Mouse (Mus musculus) midbrain, embryonic 11.5 days (tissue): ENCODE results near the gene Eln. TPM values are rescaled to one million over a fixed set of nuclear protein-coding genes. Genes with fewer than 3 reads are reported as not detected.

ENCODE experiments used
- ATAC-seq: fragments of 200-750 bp; cut with Nextera tagmentation; 2 replicates; pipeline ENCODE4 v1.8.0; 2017; ENCODE audit warnings: moderate TSS enrichment, moderate library complexity; ENCODE audit not compliant: low FRiP score
- DNase-seq: peaks from one replicate; pipeline ENCODE4 v3.0.0; 2015; ENCODE audit warnings: low spot score; ENCODE audit errors: missing footprints
- H3K27ac ChIP-seq: fragments of 300-500 bp; sonication (generic); 2 replicates; pipeline ENCODE4 v1.5.1; 2014; ENCODE audit warnings: low read depth, low read length
- H3K27me3 ChIP-seq: fragments of 300-500 bp; sonication (generic); 2 replicates; pipeline ENCODE4 v1.6.1; 2014; ENCODE audit warnings: mild to moderate bottlenecking, low read length, moderate library complexity, mixed read lengths; ENCODE audit not compliant: control insufficient read depth, insufficient read depth
- H3K36me3 ChIP-seq: fragments of 300-500 bp; sonication (generic); 2 replicates; pipeline ENCODE4 v1.6.1; 2014; ENCODE audit warnings: mild to moderate bottlenecking, low read length, moderate library complexity, mixed read lengths; ENCODE audit not compliant: control insufficient read depth, insufficient read depth
- H3K4me1 ChIP-seq: fragments of 300-500 bp; sonication (generic); 2 replicates; pipeline ENCODE4 v1.6.1; 2014; ENCODE audit warnings: low read length; ENCODE audit not compliant: control insufficient read depth, insufficient read depth
- H3K4me2 ChIP-seq: fragments of 300-500 bp; sonication (generic); 2 replicates; pipeline ENCODE4 v1.6.1; 2014; ENCODE audit warnings: mild to moderate bottlenecking, moderate library complexity
- H3K4me3 ChIP-seq: fragments of 300-500 bp; sonication (generic); 2 replicates; pipeline ENCODE4 v1.5.1; 2014; ENCODE audit warnings: low read depth, low read length
- H3K9ac ChIP-seq: fragments of 300-500 bp; sonication (generic); 2 replicates; pipeline ENCODE4 v1.6.1; 2014; ENCODE audit warnings: low read length
- H3K9me3 ChIP-seq: fragments of 300-500 bp; sonication (generic); 2 replicates; pipeline ENCODE4 v1.6.1; 2016; ENCODE audit warnings: low read length; ENCODE audit not compliant: control insufficient read depth
- WGBS: fragments of 180-500 bp; shearing (Covaris S2); extraction: QIAGEN DNeasy Blood & Tissue Kit; methylation state at CpG from one replicate; pipeline ENCODE4 v1.1.7; 2014; 5-methylcytosine and 5-hydroxymethylcytosine counted together
- polyA plus RNA-seq: library from polyadenylated mRNA; unstranded; fragments of >200 nt; fragmentation: Nextera tagmentation; extraction: Ambion mirVana; gene quantifications from 2 replicates; pipeline ENCODE4 v1.2.1, GENCODE M21; 2014

Eln gene
- polyA plus RNA-seq, 1 experiment from 2014 or later, result 2.0 TPM

DNA sequence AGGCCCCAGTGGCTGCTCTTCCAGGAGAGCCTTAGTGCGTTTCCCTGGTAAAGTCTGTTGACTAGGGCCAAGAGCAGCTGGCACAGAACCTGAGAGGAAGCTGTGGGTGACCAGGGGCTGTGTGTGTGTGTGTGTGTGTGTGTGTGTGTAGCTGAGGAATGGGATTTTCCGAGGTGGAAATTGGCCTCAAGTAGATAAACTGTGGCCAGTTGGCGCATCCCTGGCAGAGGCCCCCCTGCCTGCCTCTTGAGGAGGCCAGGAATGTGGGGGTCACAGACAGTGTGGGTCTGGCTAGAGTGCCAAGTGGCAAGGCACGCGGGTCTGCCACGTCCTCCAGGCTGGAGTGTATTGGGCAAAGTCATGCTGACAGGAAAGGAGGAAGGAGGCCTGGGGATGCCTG, 37.8 kb downstream of the Eln start:
- Histone ChIP-seq H3K4me2 (no peak overlapping the region), H3K9me3 (no peaks in the 10 kb centered on the region), H3K9ac (no peak overlapping the region), H3K4me3 (no peak overlapping the region), H3K4me1 (no peaks in the 10 kb centered on the region), H3K27ac (no peak overlapping the region), H3K27me3 (no peaks in the 10 kb centered on the region), H3K36me3 (no peaks in the 10 kb centered on the region)
- ATAC-seq (no peak), DNase-seq (no peak)
- 76% methylated on average over 6 of the region's 6 CpGs for WGBS

- no peak overlapping the region for H3K4me2 ChIP-seq
- H3K9me3 ChIP-seq, result no peaks in the 10 kb centered on the region
- H3K27ac ChIP-seq, result no peak overlapping the region
- no peaks in the 10 kb centered on the region for H3K36me3 ChIP-seq
- DNase-seq (peak; percentile 97), ATAC-seq (peak; percentile 76; the same call in 1 of the 2 replicates)
- H3K9ac ChIP-seq, result no peak overlapping the region
- H3K4me1 ChIP-seq, result no peaks in the 10 kb centered on the region
- H3K27me3 ChIP-seq, result no peaks in the 10 kb centered on the region
- no peak overlapping the region for H3K4me3 ChIP-seq
Measured at GRCm38 (mm10) chr5:134704157-134704556, 43.0 kb downstream of the Eln start.

- Histone ChIP-seq H3K27me3 (no peaks in the 10 kb centered on the region), H3K4me1 (no peaks in the 10 kb centered on the region), H3K27ac (no peak overlapping the region), H3K4me2 (no peak overlapping the region), H3K9ac (no peak overlapping the region), H3K36me3 (no peaks in the 10 kb centered on the region), H3K4me3 (no peak overlapping the region), H3K9me3 (no peaks in the 10 kb centered on the region)
- WGBS, result 80% methylated on average over 2 of the region's 2 CpGs
- peak; percentile 67 for DNase-seq
- no peak for ATAC-seq
Measured at GRCm38 (mm10) chr5:134695539-134695938, 51.6 kb downstream of the Eln start.

DNA sequence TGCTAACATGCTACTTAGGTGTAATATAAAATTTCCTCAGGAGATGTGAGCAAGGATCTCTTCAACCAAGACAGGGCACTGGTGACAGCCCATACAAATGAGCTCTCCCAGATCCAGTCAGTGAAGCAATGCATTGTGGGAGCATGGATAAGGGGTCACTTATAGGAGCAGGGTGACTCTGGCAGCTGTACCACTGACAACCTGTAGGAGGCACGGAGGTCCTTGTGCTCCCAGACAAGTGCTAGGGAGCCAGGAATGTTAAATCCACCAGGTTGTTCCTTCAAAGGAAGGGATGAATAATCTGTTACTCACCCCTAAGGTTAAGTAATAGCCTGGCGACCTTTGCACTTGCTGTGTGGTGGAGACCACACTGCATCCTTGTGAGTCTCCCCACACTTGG, 52.0 kb downstream of the Eln start:
- Histone ChIP-seq H3K4me3 (no peak overlapping the region), H3K9ac (no peak overlapping the region), H3K27ac (no peak overlapping the region), H3K27me3 (no peaks in the 10 kb centered on the region), H3K36me3 (no peaks in the 10 kb centered on the region), H3K4me2 (no peak overlapping the region), H3K9me3 (no peaks in the 10 kb centered on the region), H3K4me1 (no peaks in the 10 kb centered on the region)
- ATAC-seq (no peak), DNase-seq (peak; percentile 77)
- WGBS, result 15% methylated on average over 2 of the region's 2 CpGs

DNA sequence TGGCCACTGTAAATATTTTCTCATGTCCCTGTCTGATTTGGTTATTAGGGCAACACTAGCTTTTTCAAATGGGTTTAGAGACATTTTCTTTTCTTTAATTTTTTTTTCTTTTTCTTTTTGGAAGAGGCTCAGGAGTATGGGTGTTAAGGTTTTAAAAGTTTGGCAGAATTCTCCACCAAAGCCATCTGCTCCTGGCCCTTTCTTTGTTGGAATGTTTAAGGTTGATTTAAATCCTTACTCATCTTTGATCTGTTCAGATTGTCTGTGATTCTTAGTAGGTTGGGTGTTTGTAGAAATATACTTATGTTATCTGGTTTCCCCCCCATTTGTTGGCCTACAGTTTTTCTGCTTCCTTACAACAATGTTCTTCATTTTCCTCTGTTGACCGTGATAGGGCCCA, 54.4 kb downstream of the Eln start:
- H3K27me3 ChIP-seq, result no peaks in the 10 kb centered on the region
- H3K4me1 ChIP-seq, result peaks cover 1% of the 10 kb centered on the region
- H3K27ac ChIP-seq, result no peak overlapping the region
- no peak overlapping the region for H3K9ac ChIP-seq
- no peak for DNase-seq
- no peaks in the 10 kb centered on the region for H3K9me3 ChIP-seq
- no peak overlapping the region for H3K4me2 ChIP-seq
- no peaks in the 10 kb centered on the region for H3K36me3 ChIP-seq
- no peak overlapping the region for H3K4me3 ChIP-seq
- WGBS, result 92% methylated on average over 1 of the region's 1 CpGs
- no peak for ATAC-seq

DNA sequence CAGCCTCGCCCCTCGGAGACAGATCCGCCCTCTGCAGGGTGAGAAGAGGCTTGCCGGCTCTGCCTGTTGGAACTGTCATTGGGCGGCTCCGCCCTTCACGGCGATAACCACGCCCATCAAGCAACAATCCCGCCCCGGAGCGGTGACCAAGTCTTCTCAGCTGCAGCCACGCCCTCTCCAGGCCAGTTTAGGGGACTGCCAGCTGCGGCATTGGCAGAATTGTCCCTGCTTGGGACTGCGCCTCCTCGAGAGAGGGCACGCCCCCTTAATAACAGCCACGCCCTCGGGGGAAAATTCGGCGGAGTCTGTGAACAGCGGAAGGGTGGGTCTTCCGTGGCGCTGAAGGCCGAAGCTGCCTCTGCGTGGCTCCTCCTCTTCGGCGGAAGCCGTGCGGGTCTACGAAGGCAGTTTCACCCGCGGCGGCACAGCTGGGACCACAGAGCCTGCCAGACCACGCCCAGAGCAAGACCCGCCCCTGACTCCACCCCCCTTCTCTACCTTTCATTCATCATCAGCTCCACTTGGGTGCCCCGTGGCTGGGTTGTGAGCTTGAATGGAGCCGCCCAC, 58.3 kb downstream of the Eln start:
- peak; percentile 96 for ATAC-seq

DNA sequence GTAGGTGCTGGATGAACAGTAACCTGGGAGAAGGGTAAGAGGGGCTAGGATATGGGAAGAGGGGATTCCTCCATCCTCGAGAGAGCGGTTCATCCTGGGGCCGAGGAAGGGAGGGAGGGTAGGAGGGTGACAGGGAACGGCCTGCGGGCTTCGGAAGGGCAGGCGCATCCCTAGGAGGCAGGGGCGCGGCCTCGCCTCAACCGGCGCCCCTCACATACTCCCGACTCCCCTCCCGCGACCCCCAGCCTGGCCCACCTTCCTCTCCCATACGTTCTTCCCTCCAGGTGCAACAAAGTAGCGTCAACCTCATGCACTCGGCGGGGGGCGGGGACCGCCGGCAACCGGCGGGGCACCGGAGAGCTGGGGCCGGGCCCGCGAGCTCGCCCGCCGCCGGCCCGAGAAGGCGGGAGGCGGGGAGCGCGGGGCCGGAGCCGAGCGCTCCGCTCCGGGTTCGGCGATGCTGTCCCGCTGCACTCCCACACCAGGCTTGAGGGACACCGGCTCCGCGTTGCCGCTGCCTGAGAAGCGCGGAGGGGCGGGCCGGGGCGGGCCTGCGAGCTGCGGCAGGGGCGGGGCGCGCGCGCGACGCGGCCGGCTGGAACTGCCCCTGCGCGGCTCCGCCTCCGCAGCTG, 58.9 kb downstream of the Eln start, which contains the start of gene Limk1:
Limk1 (minus strand) TSS at position 513 of the 632 bp plus-strand sequence.
- H3K4me1 ChIP-seq, result peaks cover 9% of the 10 kb centered on the region
- peak within 1 kb of the TSS; percentile 79 for H3K4me3 ChIP-seq
- ATAC-seq (peak; percentile 31), DNase-seq (no peak)
- no peaks in the 10 kb centered on the region for H3K27me3 ChIP-seq
- peak within 1 kb of the TSS; percentile 61 for H3K27ac ChIP-seq
- peak within 1 kb of the TSS; percentile 92 for H3K4me2 ChIP-seq
- 1% methylated on average over 61 of the region's 69 CpGs for WGBS
- H3K36me3 ChIP-seq, result no peaks in the 10 kb centered on the region
- H3K9me3 ChIP-seq, result no peaks in the 10 kb centered on the region
- peak within 1 kb of the TSS; percentile 84 for H3K9ac ChIP-seq

More for the DNA sequence above, 58.3 kb downstream of the Eln start:
- H3K4me3 ChIP-seq, result peak overlapping the region; percentile 79
- no peaks in the 10 kb centered on the region for H3K36me3 ChIP-seq
- under 1% methylated on average over 38 of the region's 38 CpGs for WGBS
- H3K4me1 ChIP-seq, result peaks cover 9% of the 10 kb centered on the region
- peak overlapping the region; percentile 61; the same call in 1 of the 2 replicates for H3K27ac ChIP-seq
- no peaks in the 10 kb centered on the region for H3K27me3 ChIP-seq
- DNase-seq, result peak; percentile 100
- peak overlapping the region; percentile 92 for H3K4me2 ChIP-seq
- no peaks in the 10 kb centered on the region for H3K9me3 ChIP-seq
- peak overlapping the region; percentile 25; the same call in 1 of the 2 replicates for H3K9ac ChIP-seq

DNA sequence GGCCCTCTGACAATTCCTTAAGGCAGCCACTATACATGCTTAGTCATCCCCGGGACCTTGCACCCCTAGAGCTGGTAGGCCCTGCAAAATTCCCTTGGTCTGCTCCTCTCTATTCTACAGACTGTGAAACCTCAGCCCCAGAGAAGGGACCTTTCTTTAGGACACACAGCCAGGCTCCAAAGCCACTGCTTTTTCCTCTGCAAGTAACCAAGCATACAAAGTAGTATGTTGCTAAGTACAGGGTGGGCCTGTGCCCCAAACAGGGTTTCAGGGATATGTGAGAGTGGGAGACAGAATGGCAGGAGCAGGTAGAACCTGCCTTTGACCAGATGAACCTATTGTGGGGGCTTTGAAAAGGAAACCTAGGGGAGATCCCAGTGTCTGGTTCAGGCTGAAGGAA, 59.9 kb downstream of the Eln start:
- ATAC-seq (no peak), DNase-seq (no peak)
- H3K4me1 ChIP-seq, result peaks cover 9% of the 10 kb centered on the region
- H3K9me3 ChIP-seq, result no peaks in the 10 kb centered on the region
- peak overlapping the region; percentile 92 for H3K4me2 ChIP-seq
- no peaks in the 10 kb centered on the region for H3K36me3 ChIP-seq
- peak overlapping the region; percentile 84 for H3K9ac ChIP-seq
- H3K27ac ChIP-seq, result no peak overlapping the region
- WGBS, result 89% methylated on average over 1 of the region's 1 CpGs
- no peaks in the 10 kb centered on the region for H3K27me3 ChIP-seq
- peak overlapping the region; percentile 79 for H3K4me3 ChIP-seq

GRCm38 (mm10) chr5:134686541-134686940, 60.6 kb downstream of the Eln start:
- no peak overlapping the region for H3K27ac ChIP-seq
- no peak overlapping the region for H3K4me3 ChIP-seq
- H3K9ac ChIP-seq, result no peak overlapping the region
- H3K4me2 ChIP-seq, result no peak overlapping the region
- H3K4me1 ChIP-seq, result peaks cover 9% of the 10 kb centered on the region
- WGBS, result 87% methylated on average over 6 of the region's 6 CpGs
- ATAC-seq (no peak), DNase-seq (no peak)
- no peaks in the 10 kb centered on the region for H3K36me3 ChIP-seq
- no peaks in the 10 kb centered on the region for H3K9me3 ChIP-seq
- no peaks in the 10 kb centered on the region for H3K27me3 ChIP-seq
